Mouse (Mus musculus) testis, adult 2 months (tissue): ENCODE measurements around the gene Ebf3.

Source experiments
- CTCF ChIP-seq: fragments of 200-500 bp; IDR thresholded peaks from 2 replicates; pipeline ENCODE4 v1.5.1; 2012; ENCODE audit warnings: low read depth, mild to moderate bottlenecking, inconsistent platforms, low read length, moderate library complexity; ENCODE audit not compliant: control insufficient read depth, insufficient read depth, insufficient replicate concordance
- POLR2A ChIP-seq: fragments of 200-500 bp; IDR thresholded peaks from 2 replicates; pipeline ENCODE4 v1.6.1; 2012; ENCODE audit warnings: low read depth, mild to moderate bottlenecking, inconsistent platforms, low read length, moderate library complexity; ENCODE audit not compliant: control insufficient read depth

DNA sequence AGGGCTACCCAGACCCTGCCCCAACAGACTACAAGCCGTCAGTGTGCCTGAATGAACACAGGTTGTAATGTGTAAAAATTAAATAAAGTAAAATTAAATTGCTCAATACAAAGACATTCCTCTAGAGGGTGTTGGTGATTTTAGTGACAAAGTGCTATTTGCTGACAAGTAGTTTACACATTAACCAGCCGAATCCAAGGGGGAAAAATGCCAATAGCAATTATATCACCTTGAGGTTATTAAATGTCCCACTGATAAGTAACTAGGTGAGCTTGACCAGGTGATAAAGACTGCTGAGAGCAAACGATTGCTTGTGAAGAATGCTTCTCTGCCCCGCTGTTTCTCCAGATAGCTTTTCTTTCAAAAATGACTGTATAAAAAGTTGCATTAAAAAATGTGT lies 102.9 kb downstream of the Ebf3 start:
- no peak for TF ChIP-seq POLR2A
- no peak for TF ChIP-seq CTCF
